Mouse (Mus musculus) CD4-positive, CD25-positive, alpha-beta regulatory T cell, adult 2 months (primary cell): Measurements from ENCODE around the gene Slc24a3.

Experiments used
- DNase-seq: peaks from one replicate; pipeline ENCODE4 v3.0.0-alpha.2; 2012; ENCODE audit warnings: low read depth, low spot score

The Slc24a3 gene

GRCm38 (mm10) chr2:145681626-145682025 lies 514.1 kb downstream of the Slc24a3 start:
- no peak for DNase-seq

- no peak for DNase-seq
Observed at GRCm38 (mm10) chr2:145682924-145683323, 515.4 kb downstream of the Slc24a3 start.

GRCm38 (mm10) chr2:145683536-145683935 lies 516.0 kb downstream of the Slc24a3 start:
- no peak for DNase-seq

- DNase-seq: no peak
Observed at GRCm38 (mm10) chr2:145684151-145684550, 516.6 kb downstream of the Slc24a3 start.

GRCm38 (mm10) chr2:145684891-145685290 lies 517.3 kb downstream of the Slc24a3 start:
- no peak for DNase-seq

GRCm38 (mm10) chr2:145686017-145686416 lies 518.5 kb downstream of the Slc24a3 start:
- no peak for DNase-seq

- DNase-seq: no peak
Observed at GRCm38 (mm10) chr2:145691367-145692009, 523.9 kb downstream of the Slc24a3 start.
